Comparison of ENCODE assay signal across 19 mouse cellular contexts in genomic region chr3:110094407-110094806, GRCm38 (mm10). TPM values are rescaled to one million over a fixed set of nuclear protein-coding genes. Genes with fewer than 3 reads are reported as not detected.
"Had no signal": no experiment of that assay in that cellular context is flagged by ENCODE, and none has a peak within 500 bp of the region (broad histone marks: within the 10 kb centered on the region; RNA-seq: fewer than 3 reads in every experiment).

No protein-coding gene starts in this region.

- DNase-seq: lung, adult 18-20 months; lung, embryonic 14.5 days; lung, postnatal 10 days; lung, postnatal 4 days; retina, postnatal 1 day; right cerebral cortex, adult 18-20 months; right cerebral cortex, postnatal 25 days; right cerebral cortex, postnatal 4 days; spleen, adult 18-20 months; thymus, adult 18-20 months; thymus, postnatal 14 days; thymus, postnatal 36 days had no signal

- H3K9ac ChIP-seq: lung, embryonic 14.5 days; midbrain, embryonic 13.5 days; midbrain, embryonic 15.5 days; neural tube, embryonic 13.5 days; neural tube, embryonic 15.5 days had no signal

- H3K9me3 ChIP-seq: midbrain, embryonic 10.5 days; midbrain, embryonic 13.5 days; midbrain, embryonic 15.5 days; neural tube, embryonic 13.5 days; neural tube, embryonic 15.5 days had no signal

- H3K4me1 ChIP-seq: midbrain, embryonic 15.5 days; neural tube, embryonic 13.5 days; neural tube, embryonic 15.5 days had no signal

- H3K4me3 ChIP-seq: midbrain, embryonic 10.5 days; midbrain, embryonic 13.5 days; midbrain, embryonic 15.5 days; myocyte; neural tube, embryonic 13.5 days; neural tube, embryonic 15.5 days had no signal

- H3K4me2 ChIP-seq: lung, embryonic 14.5 days; midbrain, embryonic 13.5 days; midbrain, embryonic 15.5 days; neural tube, embryonic 13.5 days; neural tube, embryonic 15.5 days had no signal

- ATAC-seq: midbrain, embryonic 13.5 days; midbrain, embryonic 15.5 days had no signal

- H3K36me3 ChIP-seq: midbrain, embryonic 10.5 days; midbrain, embryonic 13.5 days; midbrain, embryonic 15.5 days; neural tube, embryonic 13.5 days; neural tube, embryonic 15.5 days had no signal

- H3K27ac ChIP-seq: midbrain, embryonic 10.5 days; midbrain, embryonic 13.5 days; midbrain, embryonic 15.5 days; neural tube, embryonic 13.5 days; neural tube, embryonic 15.5 days had no signal

- H3K27me3 ChIP-seq: midbrain, embryonic 13.5 days; midbrain, embryonic 15.5 days; neural tube, embryonic 13.5 days; neural tube, embryonic 15.5 days had no signal

RNA-seq across cellular contexts. Expression of gene Ntng1, which starts 49.4 kb away (rescaled TPM):
- total RNA-seq: megakaryocyte, adult 5-6 weeks had no signal
